Mouse (Mus musculus) cortical plate, adult 2 months (tissue): ENCODE measurements at regions not wholly inside any gene's neighbourhood (a gene's known extent, or its start where the extent isn't known, plus 50 kb on each side); places are given as distances from the start of the nearest gene placed in this dataset.

ENCODE experiments used
- H3K27ac ChIP-seq: fragments of 200-500 bp; 2 replicates; pipeline ENCODE4 v1.5.1; 2012; ENCODE audit warnings: low read length, control low read depth, inconsistent platforms; ENCODE audit not compliant: insufficient read depth
- H3K4me1 ChIP-seq: fragments of 200-500 bp; 2 replicates; pipeline ENCODE4 v1.6.1; 2011; ENCODE audit warnings: low read length; ENCODE audit not compliant: control insufficient read depth, insufficient read depth
- H3K4me3 ChIP-seq: fragments of 200-500 bp; 2 replicates; pipeline ENCODE4 v1.5.1; 2011; ENCODE audit warnings: mild to moderate bottlenecking, low read length, control low read depth; ENCODE audit not compliant: insufficient read depth
- CTCF ChIP-seq: fragments of 200-500 bp; IDR thresholded peaks from 2 replicates; pipeline ENCODE4 v1.5.1; 2011; ENCODE audit warnings: mild to moderate bottlenecking, control low read depth, low read length; ENCODE audit not compliant: insufficient read depth; ENCODE audit errors: extremely low read depth
- POLR2A ChIP-seq: fragments of 200-500 bp; IDR thresholded peaks from 2 replicates; pipeline ENCODE4 v1.6.1; 2011; ENCODE audit warnings: mild to moderate bottlenecking, low read length, control low read depth; ENCODE audit not compliant: insufficient read depth; ENCODE audit errors: extremely low read depth

- no peak overlapping the region for H3K27ac ChIP-seq
- H3K4me1 ChIP-seq: no peaks in the 10 kb centered on the region
- TF ChIP-seq POLR2A (no peak), CTCF (no peak)
- no peak overlapping the region for H3K4me3 ChIP-seq
Measured at GRCm38 (mm10) chr5:39855685-39856615, 100.7 kb upstream of the Hs3st1 start.

DNA sequence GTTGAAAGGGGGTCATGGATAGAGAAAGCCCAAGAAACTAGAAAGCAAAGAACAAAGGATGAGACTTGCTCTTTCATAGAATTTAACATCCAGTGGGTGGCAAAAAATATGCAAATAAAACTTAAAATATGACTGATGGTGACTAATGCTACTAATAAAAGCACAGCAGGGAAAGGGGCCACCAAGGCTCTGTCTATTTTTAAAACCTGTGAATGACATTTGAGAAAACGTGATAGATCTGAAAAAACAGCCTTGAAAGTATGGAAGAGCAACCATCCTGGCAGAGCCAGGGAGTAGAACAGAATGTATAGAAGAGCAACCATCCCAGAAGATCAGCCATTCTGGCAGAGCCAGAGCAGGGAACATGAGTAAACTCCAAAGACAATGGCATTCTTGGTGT, 91.9 kb upstream of the Hs3st1 start:
- H3K4me1 ChIP-seq: no peaks in the 10 kb centered on the region
- no peak overlapping the region for H3K27ac ChIP-seq
- TF ChIP-seq POLR2A (no peak), CTCF (no peak)

DNA sequence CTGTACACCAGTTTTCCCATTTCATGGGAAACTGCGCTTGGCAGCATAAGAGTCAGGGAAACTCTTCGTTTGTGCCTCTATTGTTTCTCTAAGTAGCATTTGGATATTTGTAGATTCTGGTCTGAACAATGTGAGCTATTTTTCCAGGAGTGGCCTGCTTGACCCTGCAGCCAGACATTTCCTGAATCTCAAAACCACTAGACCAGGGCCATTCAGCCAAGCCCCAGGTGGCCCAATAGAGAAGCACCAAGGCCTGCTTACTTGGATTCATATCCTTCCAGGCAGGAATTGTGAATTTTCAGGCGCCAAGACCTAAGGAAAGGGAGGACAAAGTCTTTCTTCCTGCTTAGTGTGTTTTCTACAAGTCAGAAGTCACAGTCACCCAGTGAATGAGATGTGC, 85.9 kb upstream of the Hs3st1 start:
- no peak overlapping the region for H3K27ac ChIP-seq
- TF ChIP-seq POLR2A (no peak), CTCF (no peak)
- no peak overlapping the region for H3K4me3 ChIP-seq
- no peaks in the 10 kb centered on the region for H3K4me1 ChIP-seq

More for the DNA sequence above, 91.9 kb upstream of the Hs3st1 start:
- H3K4me3 ChIP-seq: no peak overlapping the region

DNA sequence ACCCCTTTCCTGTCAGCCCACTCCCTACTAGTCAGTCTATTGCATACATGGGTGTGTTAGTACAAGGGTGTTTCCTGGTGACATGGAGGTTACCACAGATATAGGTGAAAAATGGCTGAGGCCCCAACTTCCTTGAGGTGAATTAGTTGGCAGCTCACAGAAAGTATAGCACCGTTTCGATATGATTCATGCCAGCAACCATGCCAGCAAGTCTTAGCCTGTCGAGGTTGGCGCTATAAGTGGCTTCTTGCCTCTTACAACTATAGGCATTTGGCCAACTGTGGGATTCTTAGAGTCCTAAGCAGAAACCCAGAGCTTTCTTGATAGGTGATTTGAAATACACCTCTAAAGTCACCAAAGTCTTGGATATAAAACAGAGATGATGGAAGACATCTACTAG, 85.3 kb upstream of the Hs3st1 start:
- no peak for TF ChIP-seq POLR2A
- no peak for TF ChIP-seq CTCF
- Histone ChIP-seq H3K4me1 (no peaks in the 10 kb centered on the region), H3K27ac (no peak overlapping the region), H3K4me3 (no peak overlapping the region)

DNA sequence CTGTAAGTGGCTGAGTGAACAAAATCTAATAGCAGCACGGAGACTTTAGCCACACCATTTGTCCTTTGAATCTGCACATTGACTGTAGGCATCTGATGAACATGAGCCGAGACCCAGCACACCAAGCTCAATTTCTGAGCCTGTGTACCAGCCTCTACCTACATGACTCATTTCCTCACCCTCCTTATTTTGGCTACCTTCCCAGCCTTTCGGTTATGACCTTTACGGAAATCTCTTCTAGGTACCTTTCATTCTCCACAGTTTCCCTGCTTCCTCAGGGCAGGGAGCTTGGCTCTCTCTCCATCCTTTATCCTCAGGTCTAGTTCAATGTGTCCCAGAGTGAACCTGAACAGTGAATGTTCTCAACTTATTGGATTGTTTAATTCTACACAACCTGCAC, 77.3 kb upstream of the Hs3st1 start:
- no peak overlapping the region for H3K4me3 ChIP-seq
- no peak overlapping the region for H3K27ac ChIP-seq
- no peaks in the 10 kb centered on the region for H3K4me1 ChIP-seq
- TF ChIP-seq CTCF (no peak), POLR2A (no peak)

DNA sequence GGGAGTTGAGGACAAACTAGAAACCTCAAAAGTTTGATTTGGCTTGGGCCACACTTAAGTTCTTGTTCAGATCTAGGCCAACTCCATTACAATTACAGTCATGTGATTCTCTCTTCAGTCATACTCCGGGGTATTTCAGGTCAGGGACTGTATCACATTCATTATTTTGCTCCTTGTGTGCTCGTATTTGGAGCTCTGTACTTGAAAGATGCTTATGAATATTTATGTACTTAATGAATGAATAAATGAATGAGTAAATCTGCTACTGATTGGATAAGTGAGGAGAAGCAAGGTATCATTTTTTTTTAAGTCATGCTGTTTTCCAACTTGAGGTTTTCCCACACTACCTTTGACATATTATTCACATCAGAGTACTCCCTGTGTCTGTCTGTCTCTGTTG, 69.4 kb upstream of the Hs3st1 start:
- no peak for TF ChIP-seq CTCF
- TF ChIP-seq POLR2A: no peak
- Histone ChIP-seq H3K27ac (no peak overlapping the region), H3K4me1 (no peaks in the 10 kb centered on the region), H3K4me3 (no peak overlapping the region)

GRCm38 (mm10) chr5:39806643-39807042, 51.4 kb upstream of the Hs3st1 start:
- TF ChIP-seq CTCF (no peak), POLR2A (no peak)
- Histone ChIP-seq H3K27ac (no peak overlapping the region), H3K4me3 (no peak overlapping the region), H3K4me1 (peaks cover 3% of the 10 kb centered on the region)
